Mouse (Mus musculus) kidney, postnatal 0 days (tissue): Measurements from ENCODE around the gene Znrf3. TPM values are rescaled to one million over a fixed set of nuclear protein-coding genes. Genes with fewer than 3 reads are reported as not detected.

Experiments
- ATAC-seq: fragments of 200-750 bp; cut with Nextera tagmentation; replicated peaks from 2 replicates; pipeline ENCODE4 v1.8.0; 2017; ENCODE audit warnings: low read depth, moderate number of reproducible peaks, moderate TSS enrichment, moderate library complexity; ENCODE audit not compliant: low FRiP score
- DNase-seq: peaks from one replicate; pipeline ENCODE4 v3.0.0-alpha.2; 2016; ENCODE audit warnings: low spot score
- H3K27ac ChIP-seq: fragments of 300-500 bp; sonication (generic); 2 replicates; pipeline ENCODE4 v1.5.1; 2014; ENCODE audit warnings: mild to moderate bottlenecking
- H3K27me3 ChIP-seq: fragments of 300-500 bp; sonication (generic); 2 replicates; pipeline ENCODE4 v1.6.1; 2014; ENCODE audit warnings: low read length, mixed read lengths; ENCODE audit not compliant: insufficient read depth
- H3K36me3 ChIP-seq: fragments of 300-500 bp; sonication (generic); 2 replicates; pipeline ENCODE4 v1.6.1; 2014; ENCODE audit warnings: low read length, mixed read lengths; ENCODE audit not compliant: insufficient read depth
- H3K4me1 ChIP-seq: fragments of 300-500 bp; sonication (generic); replicated peaks from 2 replicates; pipeline ENCODE4 v1.6.1; 2014; ENCODE audit warnings: antibody characterized with exemption, low read length, mixed read lengths; ENCODE audit not compliant: insufficient read depth
- H3K4me2 ChIP-seq: fragments of 300-500 bp; sonication (generic); 2 replicates; pipeline ENCODE4 v1.6.1; 2014; ENCODE audit warnings: mild to moderate bottlenecking, low read length, moderate library complexity, mixed read lengths
- H3K4me3 ChIP-seq: fragments of 300-500 bp; sonication (generic); replicated peaks from 2 replicates; pipeline ENCODE4 v1.5.1; 2014; ENCODE audit warnings: low read depth, low read length
- H3K9ac ChIP-seq: fragments of 300-500 bp; sonication (generic); 2 replicates; pipeline ENCODE4 v1.6.1; 2014; ENCODE audit warnings: low read depth, low read length
- H3K9me3 ChIP-seq: fragments of 300-500 bp; sonication (generic); replicated peaks from 2 replicates; pipeline ENCODE4 v1.6.1; 2016; ENCODE audit warnings: low read length, inconsistent platforms, mixed read lengths
- CTCF ChIP-seq: IDR thresholded peaks from 2 replicates; pipeline ENCODE4 v1.5.1; 2016; ENCODE audit warnings: antibody characterized with exemption, low read depth, mild to moderate bottlenecking, moderate library complexity
- WGBS: fragments of 180-500 bp; shearing (Covaris S2); extraction: QIAGEN DNeasy Blood & Tissue Kit; methylation state at CpG from one replicate; pipeline ENCODE4 v1.1.7; 2014; 5-methylcytosine and 5-hydroxymethylcytosine counted together
- polyA plus RNA-seq: library from polyadenylated mRNA; unstranded; fragments of >200 nt; fragmentation: Nextera tagmentation; extraction: Ambion mirVana; gene quantifications from 2 replicates; pipeline ENCODE4 v1.2.1, GENCODE M21; 2015

The Znrf3 gene
- polyA plus RNA-seq, 1 experiment from 2014 or later, result 13.3 TPM

GRCm38 (mm10) chr11:5349483-5349882 lies 95.2 kb downstream of the Znrf3 start:
- TF ChIP-seq CTCF, result no peak
- ATAC-seq (no peak), DNase-seq (no peak)
- no peaks in the 10 kb centered on the region for H3K9me3 ChIP-seq
- H3K27ac ChIP-seq, result no peak overlapping the region
- no peak overlapping the region for H3K4me3 ChIP-seq
- no peak overlapping the region for H3K4me2 ChIP-seq
- H3K4me1 ChIP-seq, result no peaks in the 10 kb centered on the region
- H3K27me3 ChIP-seq, result no peaks in the 10 kb centered on the region
- H3K36me3 ChIP-seq, result no peaks in the 10 kb centered on the region
- WGBS, result 96% methylated on average over 5 of the region's 5 CpGs
- H3K9ac ChIP-seq, result no peak overlapping the region

- no peak for TF ChIP-seq CTCF
- H3K36me3 ChIP-seq, result no peaks in the 10 kb centered on the region
- ATAC-seq (no peak), DNase-seq (no peak)
- H3K4me2 ChIP-seq, result no peak overlapping the region
- 31% methylated on average over 4 of the region's 4 CpGs for WGBS
- H3K4me3 ChIP-seq, result no peak overlapping the region
- H3K9me3 ChIP-seq, result no peaks in the 10 kb centered on the region
- H3K9ac ChIP-seq, result no peak overlapping the region
- H3K27ac ChIP-seq, result peak overlapping the region; percentile 64
- no peaks in the 10 kb centered on the region for H3K27me3 ChIP-seq
- no peaks in the 10 kb centered on the region for H3K4me1 ChIP-seq
Observed at GRCm38 (mm10) chr11:5346845-5347640, 97.6 kb downstream of the Znrf3 start.

DNA sequence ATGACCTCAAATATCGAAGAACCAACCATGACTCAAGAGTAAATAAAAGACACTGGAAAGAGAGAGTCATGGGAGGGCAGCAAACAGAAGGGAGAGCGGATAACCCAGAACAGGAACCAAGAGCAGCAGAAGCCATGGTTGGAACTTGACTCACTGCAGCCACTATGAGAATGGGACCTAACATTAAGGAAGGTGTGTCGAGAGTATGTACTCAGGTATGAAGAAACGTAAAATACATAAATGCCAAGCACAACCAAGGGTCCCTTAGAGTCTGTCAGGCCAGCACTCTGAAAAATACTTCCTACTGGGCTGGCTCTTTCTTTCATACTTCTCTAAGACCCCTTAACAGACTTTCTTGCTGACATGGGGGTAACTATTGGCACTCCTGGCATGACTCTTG lies 100.9 kb downstream of the Znrf3 start:
- Histone ChIP-seq H3K36me3 (no peaks in the 10 kb centered on the region), H3K27me3 (no peaks in the 10 kb centered on the region), H3K4me1 (no peaks in the 10 kb centered on the region), H3K9ac (no peak overlapping the region), H3K9me3 (no peaks in the 10 kb centered on the region), H3K27ac (no peak overlapping the region), H3K4me2 (no peak overlapping the region), H3K4me3 (no peak overlapping the region)
- TF ChIP-seq CTCF, result no peak
- 93% methylated on average over 4 of the region's 4 CpGs for WGBS
- DNase-seq (no peak), ATAC-seq (no peak)

GRCm38 (mm10) chr11:5339732-5340131 lies 104.9 kb downstream of the Znrf3 start:
- 91% methylated on average over 1 of the region's 1 CpGs for WGBS

DNA sequence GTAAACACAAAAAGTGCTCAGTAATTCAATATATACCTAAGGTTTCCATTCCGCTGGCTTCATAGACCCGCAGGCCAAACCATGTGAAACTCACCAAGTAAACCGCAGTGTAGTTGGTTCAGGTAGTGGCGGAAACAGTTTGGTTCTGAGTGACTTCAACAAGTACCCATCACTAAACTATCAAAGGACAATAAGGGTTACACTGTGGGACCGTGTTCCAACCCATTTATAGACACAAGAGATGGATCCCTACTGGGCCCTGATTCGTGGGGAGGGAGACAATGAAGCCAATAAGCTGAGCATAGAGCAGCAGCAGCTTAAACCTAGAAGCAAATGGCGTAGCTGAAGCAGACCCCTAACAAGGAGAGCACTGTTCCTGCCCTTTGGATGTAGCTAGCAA lies 107.8 kb downstream of the Znrf3 start:
- Histone ChIP-seq H3K27ac (no peak overlapping the region), H3K4me3 (no peak overlapping the region), H3K4me2 (no peak overlapping the region), H3K9ac (no peak overlapping the region), H3K27me3 (no peaks in the 10 kb centered on the region), H3K9me3 (no peaks in the 10 kb centered on the region), H3K4me1 (no peaks in the 10 kb centered on the region), H3K36me3 (no peaks in the 10 kb centered on the region)
- no peak for TF ChIP-seq CTCF
- WGBS, result 78% methylated on average over 7 of the region's 7 CpGs
- no peak for DNase-seq
- ATAC-seq, result no peak

More at GRCm38 (mm10) chr11:5339732-5340131, 104.9 kb downstream of the Znrf3 start:
- Histone ChIP-seq H3K4me1 (no peaks in the 10 kb centered on the region), H3K9me3 (no peaks in the 10 kb centered on the region), H3K36me3 (no peaks in the 10 kb centered on the region), H3K27ac (no peak overlapping the region), H3K9ac (no peak overlapping the region), H3K4me3 (no peak overlapping the region), H3K27me3 (no peaks in the 10 kb centered on the region), H3K4me2 (no peak overlapping the region)
- no peak for ATAC-seq
- DNase-seq, result no peak
- no peak for TF ChIP-seq CTCF

- Histone ChIP-seq H3K4me1 (no peaks in the 10 kb centered on the region), H3K36me3 (no peaks in the 10 kb centered on the region), H3K27me3 (no peaks in the 10 kb centered on the region), H3K9ac (no peak overlapping the region), H3K9me3 (no peaks in the 10 kb centered on the region), H3K4me3 (no peak overlapping the region), H3K4me2 (no peak overlapping the region), H3K27ac (no peak overlapping the region)
- TF ChIP-seq CTCF, result no peak
- ATAC-seq, result no peak
- DNase-seq, result no peak
Observed at GRCm38 (mm10) chr11:5336269-5336668, 108.4 kb downstream of the Znrf3 start.

DNA sequence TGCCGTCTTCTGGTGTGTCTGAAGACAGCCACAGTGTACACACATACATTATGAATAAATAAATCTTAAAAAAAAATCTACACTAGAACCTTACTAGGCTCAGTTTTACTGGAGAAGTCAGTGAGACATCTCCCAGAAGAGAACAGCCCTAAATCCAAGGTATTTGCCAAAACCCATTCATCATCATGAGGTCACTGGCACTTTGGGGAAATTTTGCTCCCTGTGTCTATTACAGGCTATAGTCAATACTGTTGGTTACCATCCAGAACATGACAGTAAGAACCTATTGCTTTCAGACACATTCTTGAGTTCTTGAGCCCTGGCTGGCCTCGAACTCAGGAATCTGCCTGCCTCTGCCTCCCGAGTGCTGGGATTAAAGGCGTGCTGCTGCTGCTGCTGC lies 113.8 kb downstream of the Znrf3 start:
- no peak overlapping the region for H3K4me3 ChIP-seq
- H3K27me3 ChIP-seq, result no peaks in the 10 kb centered on the region
- H3K9me3 ChIP-seq, result no peaks in the 10 kb centered on the region
- no peak overlapping the region for H3K9ac ChIP-seq
- no peak for TF ChIP-seq CTCF
- no peak overlapping the region for H3K27ac ChIP-seq
- DNase-seq, result no peak
- no peaks in the 10 kb centered on the region for H3K36me3 ChIP-seq
- WGBS, result 91% methylated on average over 4 of the region's 4 CpGs
- no peak overlapping the region for H3K4me2 ChIP-seq
- ATAC-seq, result no peak
- no peaks in the 10 kb centered on the region for H3K4me1 ChIP-seq
